Mouse (Mus musculus) Muller cell, postnatal 12 days (primary cell): Measurements from ENCODE around the gene She.
"Not testable (repeated sequence)": the region's sequence is repeated elsewhere in the genome, so short reads cannot be mapped to it uniquely, and the experiment has no call there.

Experiments
- DNase-seq: peaks from one replicate; pipeline ENCODE4 v3.0.0-alpha.2; 2015; ENCODE audit errors: inconsistent ontology term

She gene

GRCm38 (mm10) chr3:89863276-89863675 lies 32.1 kb downstream of the She start:
- DNase-seq: not testable (repeated sequence)

- DNase-seq: no peak
Observed at GRCm38 (mm10) chr3:89863716-89864509, 32.7 kb downstream of the She start.

GRCm38 (mm10) chr3:89865020-89865419 lies 33.9 kb downstream of the She start:
- DNase-seq: no peak

GRCm38 (mm10) chr3:89865764-89866163 lies 34.6 kb downstream of the She start:
- DNase-seq: no peak

- DNase-seq: no peak
Observed at GRCm38 (mm10) chr3:89867651-89868050, 36.5 kb downstream of the She start.

- peak; percentile 27 for DNase-seq
Observed at GRCm38 (mm10) chr3:89868357-89868756, 37.2 kb downstream of the She start.

- DNase-seq: no peak
Observed at GRCm38 (mm10) chr3:89868956-89869355, 37.8 kb downstream of the She start.

GRCm38 (mm10) chr3:89869556-89869955 lies 38.4 kb downstream of the She start:
- DNase-seq: no peak

GRCm38 (mm10) chr3:89870472-89871271 lies 39.5 kb downstream of the She start:
- DNase-seq: no peak

GRCm38 (mm10) chr3:89871339-89871914 lies 40.3 kb downstream of the She start:
- no peak for DNase-seq

GRCm38 (mm10) chr3:89872209-89872608 lies 41.0 kb downstream of the She start:
- DNase-seq: no peak

GRCm38 (mm10) chr3:89872684-89873083 lies 41.5 kb downstream of the She start:
- DNase-seq: no peak

GRCm38 (mm10) chr3:89874076-89874475 lies 42.9 kb downstream of the She start:
- no peak for DNase-seq

- no peak for DNase-seq
Observed at GRCm38 (mm10) chr3:89875021-89875420, 43.9 kb downstream of the She start.

- no peak for DNase-seq
Observed at GRCm38 (mm10) chr3:89875781-89876180, 44.6 kb downstream of the She start.

- no peak for DNase-seq
Observed at GRCm38 (mm10) chr3:89876469-89876868, 45.3 kb downstream of the She start.

- DNase-seq: no peak
Observed at GRCm38 (mm10) chr3:89877129-89877528, 46.0 kb downstream of the She start.

GRCm38 (mm10) chr3:89878456-89878855 lies 47.3 kb downstream of the She start:
- DNase-seq: no peak

- DNase-seq: no peak
Observed at GRCm38 (mm10) chr3:89879326-89879725, 48.2 kb downstream of the She start.

- no peak for DNase-seq
Observed at GRCm38 (mm10) chr3:89880036-89880851, 49.1 kb downstream of the She start.

- no peak for DNase-seq
Observed at GRCm38 (mm10) chr3:89882556-89883181, 51.5 kb downstream of the She start.
